Mouse (Mus musculus) liver, embryonic 14.5 days (tissue): ENCODE data around the gene Shf. TPM values are rescaled to one million over a fixed set of nuclear protein-coding genes. Genes with fewer than 3 reads are reported as not detected.

Experiments
- ATAC-seq: fragments of 200-750 bp; cut with Nextera tagmentation; 2 replicates; pipeline ENCODE4 v1.8.0; 2017; ENCODE audit warnings: moderate number of reproducible peaks, mild to moderate bottlenecking, moderate library complexity; ENCODE audit not compliant: insufficient read depth
- DNase-seq, 3 experiments: peaks; one replicate each; pipeline ENCODE4 v3.0.0-alpha.2; 2012 to 2013; ENCODE audit warnings: low read depth in 3 of 3, low spot score in 3 of 3
- H3K27ac ChIP-seq: fragments of 300-500 bp; sonication (generic); 2 replicates; pipeline ENCODE4 v1.5.1; 2014; ENCODE audit warnings: moderate library complexity, mild to moderate bottlenecking, control low read depth, inconsistent platforms
- H3K27me3 ChIP-seq: fragments of 300-500 bp; sonication (generic); 2 replicates; pipeline ENCODE4 v1.6.1; 2014; ENCODE audit warnings: mild to moderate bottlenecking, low read length, moderate library complexity; ENCODE audit not compliant: control insufficient read depth, insufficient read depth
- H3K36me3 ChIP-seq: fragments of 300-500 bp; sonication (generic); replicated peaks from 2 replicates; pipeline ENCODE4 v1.6.1; 2014; ENCODE audit warnings: low read depth; ENCODE audit not compliant: control insufficient read depth, insufficient read depth
- H3K4me1 ChIP-seq, 2 experiments: fragments of 200-500 bp in 1 of 2; fragments of 300-500 bp in 1 of 2; sonication (generic) in 1 of 2; replicated peaks; 2 replicates each; pipeline ENCODE4 v1.6.1; 2012 to 2014; ENCODE audit warnings: antibody characterized with exemption in 1 of 2, inconsistent platforms in 1 of 2, low read length in 1 of 2; ENCODE audit not compliant: control insufficient read depth in 2 of 2, insufficient read depth in 2 of 2
- H3K4me2 ChIP-seq: fragments of 300-500 bp; sonication (generic); 2 replicates; pipeline ENCODE4 v1.6.1; 2014; ENCODE audit warnings: low read depth, mild to moderate bottlenecking, control low read depth, moderate library complexity
- H3K4me3 ChIP-seq, 2 experiments: fragments of 200-500 bp in 1 of 2; fragments of 300-500 bp in 1 of 2; sonication (generic) in 1 of 2; 2 replicates each; pipeline ENCODE4 v1.5.1; 2012 to 2014; ENCODE audit warnings: low read depth in 2 of 2, low read length in 2 of 2, mild to moderate bottlenecking in 2 of 2, control low read depth in 1 of 2, inconsistent platforms in 1 of 2, moderate library complexity in 1 of 2; ENCODE audit not compliant: insufficient read depth in 1 of 2
- H3K9ac ChIP-seq: fragments of 300-500 bp; sonication (generic); replicated peaks from 2 replicates; pipeline ENCODE4 v1.6.1; 2014; ENCODE audit warnings: mild to moderate bottlenecking, control low read depth, moderate library complexity
- H3K9me3 ChIP-seq: fragments of 300-500 bp; sonication (generic); 2 replicates; pipeline ENCODE4 v1.6.1; 2016; ENCODE audit warnings: low read length, mixed read lengths; ENCODE audit not compliant: control insufficient read depth
- CTCF ChIP-seq: IDR thresholded peaks from 2 replicates; pipeline ENCODE4 v1.5.1; 2016; ENCODE audit warnings: antibody characterized with exemption, low read depth, control low read depth
- EP300 ChIP-seq: IDR thresholded peaks from 2 replicates; pipeline ENCODE4 v1.6.1; 2016; ENCODE audit warnings: antibody characterized with exemption, low read depth
- WGBS: fragments of 180-500 bp; shearing (Covaris S2); extraction: QIAGEN DNeasy Blood & Tissue Kit; methylation state at CpG from one replicate; pipeline ENCODE4 v1.1.7; 2014; ENCODE audit not compliant: insufficient replicate concordance; 5-methylcytosine and 5-hydroxymethylcytosine counted together
- polyA plus RNA-seq, 2 experiments: library from polyadenylated mRNA; depleted of rRNA in 1 of 2; stranded (reverse) in 1 of 2; unstranded in 1 of 2; fragments of >200 nt; fragmentation: Nextera tagmentation in 1 of 2; extraction: Ambion mirVana in 1 of 2; gene quantifications; 2 replicates each; pipeline versions ENCODE4 v1.2.1 to v1.2.3; 2012 to 2014

Gene Shf
- polyA plus RNA-seq, 2 experiments, result 1.8 to 7.1 TPM

DNA sequence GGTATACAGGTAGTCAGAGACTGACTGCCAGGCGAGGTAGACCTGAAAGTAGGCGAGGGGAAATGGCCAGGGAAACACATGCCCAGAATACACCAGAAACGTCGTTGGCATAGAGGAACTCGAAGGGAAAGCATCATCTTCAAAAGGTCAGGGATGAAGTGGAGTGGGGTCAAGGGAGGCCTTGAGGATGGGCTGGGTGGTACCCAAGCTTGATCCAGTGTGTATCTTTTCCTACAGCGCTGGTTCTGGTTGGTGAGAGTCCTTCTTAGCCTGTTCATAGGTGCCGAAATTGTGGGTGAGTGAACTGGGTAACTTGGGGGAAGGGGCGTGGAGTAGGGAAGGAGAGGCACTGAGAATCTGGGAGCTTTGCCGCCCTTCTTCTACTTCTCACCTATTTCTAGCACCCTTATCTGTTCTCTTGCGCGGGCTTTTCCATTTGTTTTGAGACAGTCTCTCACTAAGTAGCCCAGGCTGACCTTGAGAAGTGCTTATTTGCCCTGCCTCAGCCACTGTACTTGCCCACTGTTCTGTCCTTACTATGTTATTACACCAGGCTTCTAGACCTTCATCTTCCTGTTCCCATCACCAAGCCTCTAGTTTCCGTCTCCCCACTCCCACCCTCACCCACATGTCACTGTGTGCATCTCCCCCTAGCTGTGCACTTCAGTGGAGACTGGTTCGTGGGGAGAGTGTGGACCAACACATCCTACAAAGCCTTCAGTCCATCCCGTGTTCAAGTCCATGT, 68.9 kb downstream of the Shf start:
- ATAC-seq (no peak), DNase-seq (no peak)
- Histone ChIP-seq H3K4me1 (0 out of 4 replicates have a peak, but pooled peaks cover 0 to 2% of the 10 kb centered on the region in 2 experiments), H3K4me2 (no peak overlapping the region), H3K36me3 (no peaks in the 10 kb centered on the region), H3K9ac (no peak overlapping the region), H3K4me3 (no peak overlapping the region), H3K27me3 (peaks cover 77% of the 10 kb centered on the region), H3K27ac (no peak overlapping the region), H3K9me3 (no peaks in the 10 kb centered on the region)
- TF ChIP-seq EP300, result no peak
- TF ChIP-seq CTCF, result no peak
- WGBS, result 10% methylated on average over 14 of the region's 14 CpGs

Other genes starting within 250 kb of the Shf start
- 156 and 227 TPM in 2 replicates for gene B2m, start 221.5 kb downstream of the Shf start, polyA plus RNA-seq (2012; rRNA removed)
- gene B2m, start 221.5 kb downstream of the Shf start, polyA plus RNA-seq (2014; fragmentation: Nextera tagmentation; extraction: Ambion mirVana), result 413 and 419 TPM in 2 replicates
- gene Trim69, start 208.5 kb downstream of the Shf start, polyA plus RNA-seq (2012; rRNA removed), result 0.08 TPM in 1 of 2 replicates, not detected in the other
- gene Trim69, start 208.5 kb downstream of the Shf start, polyA plus RNA-seq (2014; fragmentation: Nextera tagmentation; extraction: Ambion mirVana), result not detected in 2 replicates
- 0.01 and 0.04 TPM in 2 replicates for gene Patl2, start 183.0 kb downstream of the Shf start, polyA plus RNA-seq (2012; rRNA removed)
- gene Patl2, start 183.0 kb downstream of the Shf start, polyA plus RNA-seq (2014; fragmentation: Nextera tagmentation; extraction: Ambion mirVana), result 0.11 TPM in 1 of 2 replicates, not detected in the other
- not detected in 2 replicates for gene Terb2, start 182.9 kb downstream of the Shf start, polyA plus RNA-seq (2012; rRNA removed)
- gene Terb2, start 182.9 kb downstream of the Shf start, polyA plus RNA-seq (2014; fragmentation: Nextera tagmentation; extraction: Ambion mirVana), result not detected in 2 replicates
- gene Sord, start 134.4 kb downstream of the Shf start, polyA plus RNA-seq (2012; rRNA removed), result 47.6 and 68.4 TPM in 2 replicates
- gene Sord, start 134.4 kb downstream of the Shf start, polyA plus RNA-seq (2014; fragmentation: Nextera tagmentation; extraction: Ambion mirVana), result 146 and 160 TPM in 2 replicates
- gene Duox2, start 70.7 kb downstream of the Shf start, polyA plus RNA-seq (2012; rRNA removed), result 0.01 TPM in 1 of 2 replicates, not detected in the other
- gene Duox2, start 70.7 kb downstream of the Shf start, polyA plus RNA-seq (2014; fragmentation: Nextera tagmentation; extraction: Ambion mirVana), result not detected in 2 replicates
- not detected in 2 replicates for gene Duoxa2, start 70.3 kb downstream of the Shf start, polyA plus RNA-seq (2012; rRNA removed)
- not detected in 2 replicates for gene Duoxa2, start 70.3 kb downstream of the Shf start, polyA plus RNA-seq (2014; fragmentation: Nextera tagmentation; extraction: Ambion mirVana)
- gene Duoxa1, start 55.4 kb downstream of the Shf start, polyA plus RNA-seq (2012; rRNA removed), result not detected in 2 replicates
- gene Duoxa1, start 55.4 kb downstream of the Shf start, polyA plus RNA-seq (2014; fragmentation: Nextera tagmentation; extraction: Ambion mirVana), result not detected in 2 replicates
- not detected in 2 replicates for gene Duox1, start 53.5 kb downstream of the Shf start, polyA plus RNA-seq (2012; rRNA removed)
- gene Duox1, start 53.5 kb downstream of the Shf start, polyA plus RNA-seq (2014; fragmentation: Nextera tagmentation; extraction: Ambion mirVana), result not detected in 2 replicates
- gene Slc28a2, start 57.3 kb upstream of the Shf start, polyA plus RNA-seq (2012; rRNA removed), result 0.31 and 0.45 TPM in 2 replicates
- 0.77 and 0.86 TPM in 2 replicates for gene Slc28a2, start 57.3 kb upstream of the Shf start, polyA plus RNA-seq (2014; fragmentation: Nextera tagmentation; extraction: Ambion mirVana)
- not detected in 2 replicates for gene Gm14085, start 115.8 kb upstream of the Shf start, polyA plus RNA-seq (2012; rRNA removed)
- not detected in 2 replicates for gene Gm14085, start 115.8 kb upstream of the Shf start, polyA plus RNA-seq (2014; fragmentation: Nextera tagmentation; extraction: Ambion mirVana)
- gene Gatm, start 242.1 kb upstream of the Shf start, polyA plus RNA-seq (2012; rRNA removed), result 8.6 and 14.1 TPM in 2 replicates
- gene Gatm, start 242.1 kb upstream of the Shf start, polyA plus RNA-seq (2014; fragmentation: Nextera tagmentation; extraction: Ambion mirVana), result 24.8 and 27.6 TPM in 2 replicates